Mouse (Mus musculus) layer of hippocampus, adult 2 months (tissue): Measurements from ENCODE around the gene Cmc1. TPM values are rescaled to one million over a fixed set of nuclear protein-coding genes. Genes with fewer than 3 reads are reported as not detected.

ENCODE experiments used
- DNase-seq, 2 experiments: peaks; one replicate each; pipeline ENCODE4 v3.0.0; 2022; ENCODE audit warnings: low spot score in 2 of 2
- H3K27ac ChIP-seq: fragments of 200-600 bp; 2 replicates; pipeline ENCODE4 v1.8.1; 2022
- H3K4me3 ChIP-seq: fragments of 200-600 bp; 2 replicates; pipeline ENCODE4 v1.8.1; 2022; ENCODE audit warnings: mild to moderate bottlenecking
- CTCF ChIP-seq: fragments of 200-600 bp; conservative IDR thresholded peaks from 2 replicates; pipeline ENCODE4 v1.8.1; 2022; ENCODE audit warnings: antibody characterized with exemption, mild to moderate bottlenecking, moderate library complexity
- total RNA-seq, 2 experiments: library from RNA; stranded (reverse); gene quantifications; 2 replicates each; pipeline ENCODE4 v1.2.3; 2021

Gene Cmc1
- total RNA-seq, 2 experiments from 2014 or later: 13.7 to 14.7 TPM

- peak in 1 of 2 experiments; percentile 23 for DNase-seq
Observed at GRCm38 (mm10) chr9:118041022-118041400, 109.0 kb downstream of the Cmc1 start.

GRCm38 (mm10) chr9:118040218-118041021 is 109.6 kb downstream of the Cmc1 start, which contains the start of gene Azi2:
Azi2 (plus strand) TSS chr9:118040499.
- DNase-seq: peak; percentile 98 to 99
- TF ChIP-seq CTCF: peak; percentile 90
- peak within 1 kb of the TSS; percentile 85 for H3K4me3 ChIP-seq
- peak within 1 kb of the TSS; percentile 99 for H3K27ac ChIP-seq

More at GRCm38 (mm10) chr9:118041022-118041400, 109.0 kb downstream of the Cmc1 start:
- peak overlapping the region; percentile 99 for H3K27ac ChIP-seq
- TF ChIP-seq CTCF: no peak
- peak overlapping the region; percentile 85 for H3K4me3 ChIP-seq

- Histone ChIP-seq H3K27ac (no peak overlapping the region), H3K4me3 (no peak overlapping the region)
- no peak for DNase-seq
- no peak for TF ChIP-seq CTCF
Observed at GRCm38 (mm10) chr9:118034990-118035389, 115.0 kb downstream of the Cmc1 start.

- Histone ChIP-seq H3K4me3 (no peak overlapping the region), H3K27ac (no peak overlapping the region)
- no peak for TF ChIP-seq CTCF
- DNase-seq: no peak
Observed at GRCm38 (mm10) chr9:118031694-118032093, 118.3 kb downstream of the Cmc1 start.

- no peak for TF ChIP-seq CTCF
- Histone ChIP-seq H3K27ac (no peak overlapping the region), H3K4me3 (no peak overlapping the region)
- DNase-seq: no peak
Observed at GRCm38 (mm10) chr9:118030252-118030651, 119.7 kb downstream of the Cmc1 start.

GRCm38 (mm10) chr9:118029490-118029889 is 120.5 kb downstream of the Cmc1 start:
- DNase-seq: no peak
- H3K27ac ChIP-seq: no peak overlapping the region
- no peak for TF ChIP-seq CTCF
- H3K4me3 ChIP-seq: no peak overlapping the region

- no peak overlapping the region for H3K4me3 ChIP-seq
- DNase-seq: no peak
- no peak for TF ChIP-seq CTCF
- H3K27ac ChIP-seq: no peak overlapping the region
Observed at GRCm38 (mm10) chr9:118024966-118025365, 125.0 kb downstream of the Cmc1 start.

Other genes with a start within 250 kb of the Cmc1 start
- gene Azi2, start 109.7 kb downstream of the Cmc1 start, total RNA-seq: 10 to 100 TPM; 70.9 to 71.2 TPM